Mouse (Mus musculus) embryo, embryonic 11 days (tissue): ENCODE results near the gene Scg3.
"Not testable (repeated sequence)": the region's sequence is repeated elsewhere in the genome, so short reads cannot be mapped to it uniquely, and the experiment has no call there.

Experiments used
- DNase-seq: peaks from one replicate; pipeline ENCODE4 v3.0.0-alpha.2; 2015

The Scg3 gene

DNA sequence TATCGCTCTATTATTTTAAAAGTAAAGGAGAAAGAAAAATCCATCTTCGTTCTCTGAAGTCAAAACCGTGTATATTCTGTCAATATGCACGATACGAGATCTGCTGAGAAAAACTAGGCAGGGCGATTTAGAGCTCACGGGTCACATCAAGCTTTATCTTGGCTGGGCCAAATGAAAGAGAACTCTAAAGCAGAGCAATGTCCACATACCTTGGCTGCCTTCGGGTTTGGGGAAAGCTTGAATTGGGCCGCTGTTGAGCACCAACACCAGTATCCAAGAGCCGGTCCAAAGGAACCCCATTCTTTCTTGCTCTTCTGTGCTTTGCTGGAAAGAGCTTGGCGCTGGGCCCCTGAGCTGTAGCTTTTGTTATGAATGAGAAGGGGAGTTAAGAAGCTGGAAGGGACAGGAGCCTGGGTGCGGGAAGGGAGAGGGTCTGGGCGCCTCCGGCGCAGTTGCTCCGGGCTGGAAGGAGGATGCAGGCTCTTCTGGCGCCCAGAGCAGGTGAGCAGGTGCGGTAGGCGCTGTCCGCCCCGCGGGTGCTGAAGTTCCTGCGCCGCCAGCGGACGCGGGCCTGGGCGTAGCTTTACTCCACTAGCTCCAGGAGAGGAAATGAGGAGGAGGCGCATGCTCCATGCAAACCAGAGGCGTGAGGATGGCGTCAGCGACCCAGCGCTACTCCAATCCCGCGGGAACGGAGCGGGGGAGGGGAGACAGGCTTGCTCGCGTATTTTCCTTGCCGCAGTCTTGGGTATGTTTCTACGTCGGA is at the start of gene Scg3:
TSS of gene Scg3 (minus strand) at position 631 of the 766 bp plus-strand sequence.
- DNase-seq: peak; percentile 94

DNA sequence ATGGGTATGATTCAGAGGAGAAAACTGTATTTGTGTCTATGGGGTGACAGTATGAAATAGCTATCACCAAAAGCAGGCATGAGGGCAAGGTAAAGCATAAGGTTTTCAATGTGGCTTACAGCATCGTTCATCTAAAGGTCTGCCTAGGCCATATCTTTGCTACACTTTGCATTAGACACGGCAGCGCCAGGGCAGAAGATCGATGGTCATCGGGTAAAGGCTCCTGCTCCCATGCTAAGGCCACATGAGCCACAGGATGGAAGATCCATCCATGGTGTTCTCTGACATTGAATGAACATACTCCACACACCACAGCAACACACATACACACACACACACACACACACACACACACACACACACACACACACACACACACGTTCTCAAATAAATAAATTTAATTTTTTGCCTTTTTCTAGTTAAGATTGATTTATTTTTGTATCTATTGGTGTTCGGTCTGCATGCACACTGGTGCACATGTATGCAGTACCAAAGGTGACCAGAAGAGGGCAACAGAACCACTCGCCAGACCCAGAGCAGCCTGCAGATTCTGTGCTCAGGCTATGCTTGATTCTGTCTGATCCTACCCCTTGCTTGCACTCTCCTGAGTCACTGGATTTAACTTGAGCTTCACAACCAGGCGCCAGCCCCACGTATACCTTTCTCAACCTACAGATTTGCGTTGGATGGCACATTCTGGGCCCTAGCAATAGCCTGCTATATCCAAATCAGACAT is 36.3 kb upstream of the Scg3 start:
- DNase-seq: peak; percentile 77

DNA sequence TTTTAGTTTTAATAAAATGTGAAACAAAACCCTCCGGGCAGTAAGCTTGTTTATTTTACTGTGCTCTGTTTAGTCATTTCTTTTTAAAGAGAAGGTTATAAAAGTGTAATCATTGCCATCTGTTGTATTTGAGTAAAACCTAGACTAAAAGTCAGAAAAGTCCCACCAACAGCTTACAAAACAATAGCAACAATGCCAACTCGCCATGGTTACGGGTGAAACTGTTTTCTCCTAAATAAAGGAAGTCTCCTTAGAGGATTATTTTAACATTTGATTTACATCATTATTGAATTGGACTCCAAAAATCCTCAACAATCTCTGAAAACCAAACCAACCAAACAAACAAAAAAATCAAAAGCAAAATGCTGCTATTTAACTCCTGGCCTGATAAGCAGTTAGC is 35.6 kb upstream of the Scg3 start:
- DNase-seq: peak; percentile 3

DNA sequence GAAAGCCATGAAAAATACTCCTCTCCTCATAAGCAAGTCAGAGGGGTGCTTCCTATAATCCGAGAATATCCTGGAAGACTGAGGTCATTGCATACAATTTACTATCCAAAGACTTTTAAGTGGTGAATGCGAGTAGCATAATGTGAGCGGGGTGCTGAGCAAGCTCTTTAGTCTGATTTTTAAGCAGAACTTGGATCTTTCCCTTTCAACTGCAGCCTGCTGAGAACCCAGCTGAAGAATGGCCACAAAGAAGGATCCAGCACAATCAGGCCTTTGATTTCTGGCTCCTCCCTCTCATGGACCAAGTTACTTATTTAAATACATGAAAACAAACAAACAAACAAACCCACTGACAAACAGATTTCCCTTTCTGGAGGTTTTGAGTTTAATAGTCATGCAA is 916 bp upstream of the Scg3 start:
- DNase-seq: no peak

DNA sequence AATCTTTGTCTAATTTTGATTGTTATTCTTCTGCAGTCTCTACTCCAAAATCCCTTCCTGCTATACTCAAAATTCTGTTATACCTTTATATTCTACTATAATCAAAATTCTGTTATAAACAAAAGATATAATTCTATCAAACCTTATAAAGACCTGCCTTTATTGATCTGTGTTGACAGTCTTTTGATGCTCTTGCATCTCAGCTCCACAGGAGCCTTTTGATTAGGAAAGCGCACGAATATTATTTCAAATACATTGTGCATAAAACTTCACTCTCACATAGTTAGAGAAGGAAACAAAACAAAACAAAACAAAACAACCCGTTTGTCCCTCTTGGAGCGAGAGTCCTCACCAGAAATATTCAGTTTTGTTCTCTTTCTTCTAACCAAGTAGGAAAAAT is 436 bp upstream of the Scg3 start:
- no peak for DNase-seq

DNA sequence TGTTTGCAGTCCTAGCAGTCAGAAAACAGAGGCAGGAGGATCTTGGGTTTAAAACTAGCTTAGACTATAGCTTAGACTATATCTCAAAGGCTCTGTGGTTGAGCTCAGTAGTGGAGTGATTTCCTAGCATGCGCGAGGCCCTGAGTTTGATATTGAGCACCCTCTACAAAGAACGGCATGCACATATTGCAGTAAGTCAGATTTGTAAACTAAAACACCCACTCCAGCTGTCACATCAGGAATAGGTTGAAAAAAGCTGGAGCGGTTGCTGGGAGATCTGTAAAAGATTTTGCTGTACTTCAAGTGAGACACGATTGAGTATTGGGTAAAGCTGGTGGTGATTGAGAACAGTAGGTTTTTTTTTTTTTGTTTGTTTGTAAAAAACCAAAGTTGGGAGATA is 3.2 kb downstream of the Scg3 start:
- no peak for DNase-seq

DNA sequence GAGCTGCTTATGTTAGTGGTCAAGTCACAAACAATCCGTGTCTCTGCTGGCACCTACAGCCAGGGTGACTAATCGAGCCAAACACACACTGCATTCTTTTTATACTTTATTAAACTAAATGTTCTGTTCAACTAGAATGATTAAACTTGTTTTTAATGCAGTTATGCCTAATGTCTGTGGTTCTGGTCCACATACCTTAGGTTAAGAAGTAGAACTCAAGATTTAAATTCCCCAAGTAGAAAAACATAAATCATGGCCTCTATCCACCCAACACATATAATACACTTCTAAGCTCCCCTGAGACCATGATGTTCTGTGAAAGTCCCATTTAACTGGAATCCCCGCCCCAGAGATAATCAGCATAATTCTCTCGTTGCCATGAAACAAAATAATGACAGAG is 4.2 kb downstream of the Scg3 start:
- DNase-seq: no peak

DNA sequence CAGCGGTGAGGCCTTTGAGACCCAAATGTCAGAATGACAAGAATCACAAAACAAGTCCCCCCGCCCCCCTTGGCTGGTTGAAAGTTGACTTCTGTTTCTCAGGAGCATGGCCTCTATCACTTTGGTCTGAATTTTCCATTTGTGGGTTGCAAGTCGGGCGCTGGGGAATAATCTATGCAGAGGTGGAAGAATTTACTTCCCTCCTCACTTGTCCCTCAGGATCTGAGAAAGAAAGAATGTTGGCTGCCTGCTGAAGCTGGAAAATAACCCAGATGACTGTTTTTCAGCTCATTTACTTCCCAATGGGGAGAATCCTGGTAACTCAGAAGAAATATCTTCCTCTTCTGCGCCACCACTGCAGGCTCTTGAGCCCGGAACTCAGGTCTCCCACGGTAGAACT is 5.5 kb downstream of the Scg3 start:
- DNase-seq: no peak

DNA sequence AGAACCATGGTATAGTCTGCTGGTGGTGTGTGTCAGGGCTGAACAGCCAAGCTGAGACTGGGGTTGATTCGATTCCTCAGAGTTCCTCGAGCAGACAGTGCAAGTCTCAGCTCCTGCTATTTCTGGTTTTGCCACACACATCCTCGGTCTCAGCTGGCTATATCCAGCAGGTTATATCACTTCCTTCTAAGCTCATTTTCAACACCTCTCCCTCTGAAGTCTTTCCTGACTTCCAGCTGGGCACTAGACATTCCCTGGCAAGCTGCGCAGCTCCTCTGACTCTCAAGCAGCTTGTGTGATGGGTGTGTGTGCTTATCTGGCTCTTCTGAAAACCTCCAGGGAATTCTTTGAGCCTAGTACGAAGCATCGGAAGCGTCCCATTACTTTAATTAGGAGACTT is 7.6 kb downstream of the Scg3 start:
- no peak for DNase-seq

DNA sequence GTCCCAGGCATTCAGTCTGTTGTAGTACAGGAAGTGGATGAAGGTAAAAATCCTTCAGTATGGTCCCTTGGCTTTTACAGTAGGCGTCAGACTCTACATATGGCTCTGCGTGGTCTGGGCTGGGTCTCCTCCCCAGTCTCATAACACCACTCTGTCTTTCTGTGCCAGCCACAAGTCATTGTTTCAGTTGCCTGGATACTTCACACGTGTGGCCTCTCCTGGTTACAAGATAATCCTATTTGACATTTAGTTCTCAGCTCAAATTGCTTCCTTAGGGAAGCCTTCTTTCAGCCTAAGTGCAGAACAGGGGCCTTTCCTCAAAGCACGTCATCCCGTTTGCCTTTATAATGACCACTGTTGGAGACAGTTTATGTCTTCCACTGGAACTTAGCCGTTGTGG is 11.1 kb downstream of the Scg3 start:
- no peak for DNase-seq

DNA sequence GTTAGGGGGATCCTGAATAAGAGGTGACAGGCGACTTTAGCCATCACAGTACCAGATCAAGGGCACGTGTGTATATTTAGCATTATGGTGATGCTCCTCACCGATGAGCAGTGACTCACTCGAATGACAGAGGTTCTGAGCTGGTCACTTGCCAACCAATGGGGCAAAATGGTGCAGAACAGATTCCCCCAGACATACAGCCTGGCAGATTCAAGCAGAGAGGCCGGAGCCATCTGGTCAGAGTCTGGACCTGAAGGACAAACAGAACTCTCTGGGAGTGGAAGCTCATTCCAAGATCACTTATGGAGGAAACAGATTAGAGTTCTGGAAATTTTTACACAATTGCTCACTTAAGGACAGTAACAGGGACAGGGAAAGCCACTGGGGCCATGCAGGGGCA is 17.2 kb downstream of the Scg3 start:
- DNase-seq: no peak

DNA sequence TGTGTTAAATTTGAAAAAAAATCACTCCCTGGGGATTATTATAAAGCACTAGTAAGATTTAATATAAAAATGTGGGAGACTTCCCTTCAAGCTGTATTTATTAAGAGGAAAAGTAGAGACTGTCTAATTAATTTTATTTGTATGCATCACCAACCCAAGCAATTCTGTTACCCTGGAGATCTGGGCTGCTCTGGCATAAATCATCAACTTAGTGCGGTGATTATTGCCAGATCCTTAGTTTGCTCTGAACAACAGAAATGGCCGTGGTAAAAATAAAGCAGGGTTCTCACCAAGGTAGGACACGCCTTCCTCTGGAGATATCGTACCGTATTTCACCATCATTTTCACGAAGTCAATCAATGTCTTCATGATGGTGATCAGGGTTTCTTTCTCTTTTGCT is 18.5 kb downstream of the Scg3 start:
- DNase-seq: no peak

DNA sequence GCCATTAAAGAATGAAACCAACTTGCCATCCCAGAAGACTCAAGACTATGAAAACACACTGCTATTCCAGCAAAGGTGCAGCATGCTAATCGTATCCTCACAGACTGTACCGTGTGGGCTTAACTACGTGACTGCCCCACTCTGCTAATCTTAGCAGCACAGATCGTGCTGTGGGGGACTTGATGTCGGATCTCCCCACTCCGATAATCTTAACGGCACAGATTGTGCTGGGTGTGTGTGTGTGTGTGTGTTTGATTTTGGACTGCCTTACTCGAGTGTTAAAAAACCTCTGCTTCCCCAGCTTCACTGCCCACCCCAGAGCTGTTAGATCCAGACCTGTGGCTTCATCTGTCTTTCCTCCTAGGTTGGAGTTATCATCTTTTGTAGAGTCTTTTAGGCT is 22.9 kb downstream of the Scg3 start:
- no peak for DNase-seq

DNA sequence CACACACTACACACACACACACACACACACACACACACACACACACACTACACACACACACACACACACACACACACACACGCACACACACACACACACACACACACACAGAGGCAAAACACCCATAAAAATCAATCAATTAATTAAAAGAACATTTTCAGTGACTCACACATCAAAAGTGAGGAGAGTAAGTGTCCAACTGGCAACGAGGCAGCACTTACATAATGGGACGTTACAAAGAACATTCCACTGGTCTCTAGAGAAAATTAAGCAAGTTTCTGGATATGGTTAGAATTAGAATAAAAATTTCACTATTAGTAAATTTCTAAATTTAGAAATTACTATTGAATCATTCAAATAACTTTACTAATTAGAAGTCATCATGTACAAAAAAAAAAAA is 27.4 kb downstream of the Scg3 start:
- DNase-seq: not testable (repeated sequence)

DNA sequence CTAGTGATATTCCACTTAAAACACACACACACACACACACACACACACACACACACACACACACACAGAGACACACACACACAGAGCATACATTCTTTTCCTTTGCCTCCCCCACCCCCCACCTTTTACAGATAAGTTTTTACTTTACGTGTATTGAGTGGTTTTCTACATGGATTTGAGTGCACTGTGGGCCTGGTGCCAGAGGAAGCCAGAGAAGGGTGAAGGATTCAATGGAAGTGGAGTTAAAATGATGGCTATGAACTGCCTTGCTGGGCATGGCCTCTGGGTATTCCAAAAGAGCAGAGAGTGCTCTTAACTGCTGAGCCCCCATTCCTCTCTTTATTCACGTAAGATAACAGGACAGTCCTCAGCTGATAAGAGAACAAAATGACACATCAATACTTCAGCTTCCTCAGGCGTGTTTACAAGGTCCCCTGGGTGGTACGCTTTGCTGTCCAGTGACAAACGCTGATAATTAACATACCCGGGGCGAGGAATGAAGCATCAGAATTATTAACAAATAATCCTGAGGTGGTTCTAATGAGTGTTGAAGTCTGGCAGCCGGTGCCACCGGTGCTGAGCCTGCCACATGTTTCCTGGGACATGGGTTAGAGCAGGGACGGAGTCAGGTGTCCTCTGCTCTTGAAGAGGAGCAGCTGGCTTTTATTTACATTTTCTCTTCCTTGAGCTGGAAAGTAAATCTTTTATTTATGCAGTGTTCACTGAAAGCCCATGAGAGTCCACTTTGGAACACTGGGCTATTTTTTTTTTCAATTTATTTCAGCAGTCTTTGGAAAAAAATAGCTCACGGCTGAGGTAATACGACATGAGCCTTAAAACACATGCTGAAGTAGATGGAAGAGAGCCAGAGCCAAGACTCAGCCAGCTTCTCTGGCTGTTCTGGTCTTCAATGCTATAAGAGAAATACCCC is 29.6 kb downstream of the Scg3 start:
- no peak for DNase-seq

DNA sequence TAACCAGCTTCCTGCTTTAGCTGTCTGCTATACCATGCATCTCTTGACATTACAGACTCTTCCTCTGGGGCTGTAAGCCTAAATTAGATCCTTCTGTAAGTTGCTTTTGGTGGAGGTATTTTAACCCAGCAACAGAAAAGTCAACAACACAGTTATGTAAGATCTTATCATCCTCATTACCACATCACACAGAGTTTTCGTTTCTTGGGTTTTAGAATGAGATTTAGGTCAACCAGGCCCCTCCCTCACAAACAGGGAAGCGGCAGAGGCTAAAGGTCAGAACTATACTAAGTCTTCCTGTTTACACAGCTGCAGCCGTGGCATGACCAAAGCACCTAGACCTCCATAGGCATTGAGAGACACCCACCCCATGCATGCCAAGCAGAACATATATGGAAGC is 38.5 kb downstream of the Scg3 start:
- DNase-seq: peak; percentile 42

DNA sequence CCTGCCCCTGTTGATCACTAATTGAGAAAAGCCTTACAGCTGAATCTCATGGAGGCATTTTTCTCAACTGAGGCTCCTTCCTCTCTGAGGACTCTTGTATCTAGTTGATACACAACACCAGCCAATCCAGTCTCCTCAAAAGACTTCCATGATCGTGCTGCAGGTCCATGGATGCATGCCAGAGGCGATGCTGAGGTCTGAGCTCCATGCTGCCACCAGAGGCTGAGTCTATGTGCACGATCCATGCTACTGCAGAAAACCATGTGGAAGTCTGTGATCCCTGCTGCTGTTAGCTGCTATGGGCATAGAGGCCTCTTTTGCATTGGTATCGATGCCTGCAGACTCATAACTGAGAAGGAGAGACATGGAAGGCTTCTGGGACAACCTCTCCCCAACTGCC is 49.6 kb downstream of the Scg3 start:
- no peak for DNase-seq

DNA sequence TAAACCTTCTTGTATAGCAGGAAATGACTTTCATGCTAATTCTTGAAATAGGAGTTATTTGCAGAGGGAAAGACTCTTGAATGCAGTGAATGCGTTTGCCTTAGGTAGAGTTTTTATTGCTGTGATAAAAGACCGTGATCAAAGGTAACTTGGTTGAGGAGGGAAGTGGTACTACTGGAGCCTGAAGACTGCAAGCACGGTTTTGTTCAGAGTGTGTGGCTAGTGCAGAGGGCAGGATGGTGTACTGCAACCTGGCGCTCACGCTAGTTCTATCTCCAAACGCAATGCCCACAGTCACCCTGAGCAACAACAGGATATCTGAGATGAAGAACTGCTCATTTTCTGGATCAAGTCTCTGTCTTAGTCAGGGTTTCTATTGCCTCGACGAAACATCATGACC is 50.3 kb downstream of the Scg3 start:
- no peak for DNase-seq

DNA sequence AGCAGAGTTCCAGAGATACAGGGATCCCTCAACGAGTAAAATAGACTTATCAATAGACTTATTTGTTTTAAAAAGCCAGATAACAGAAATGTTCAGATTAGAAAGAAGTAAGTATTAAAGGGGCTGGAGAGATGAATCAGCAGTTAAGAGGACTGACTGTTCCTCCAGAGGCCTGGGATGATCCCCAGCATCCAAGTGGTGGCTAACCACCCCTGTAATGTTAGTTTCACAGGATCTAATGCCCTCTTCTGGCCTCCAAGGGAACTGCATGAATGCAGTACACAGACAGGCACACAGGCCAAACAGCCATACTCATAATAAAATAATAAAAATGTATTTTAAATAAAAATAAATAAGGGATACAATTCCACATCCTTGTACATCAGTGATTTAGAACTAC is 51.0 kb downstream of the Scg3 start:
- peak; percentile 48 for DNase-seq

DNA sequence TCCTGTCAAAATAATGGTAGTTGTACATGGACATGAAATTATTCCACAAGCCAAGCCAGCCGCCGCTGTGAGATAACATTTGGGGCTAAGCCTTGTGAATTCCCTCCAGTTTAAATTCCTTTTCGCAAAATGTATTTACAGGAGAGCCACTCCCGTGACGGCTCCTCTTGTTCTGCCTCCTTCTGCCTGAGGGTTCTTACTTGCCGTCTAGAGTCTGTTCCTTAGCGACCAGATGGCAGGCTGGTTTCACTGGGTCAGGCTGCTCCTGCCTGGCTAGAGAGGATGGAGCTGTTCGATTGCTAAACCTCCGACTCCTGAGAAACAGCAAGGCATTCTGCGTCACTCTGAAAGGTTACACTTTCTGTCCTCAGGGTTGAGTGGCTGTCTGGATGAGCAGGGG is 51.7 kb downstream of the Scg3 start:
- peak; percentile 7 for DNase-seq

DNA sequence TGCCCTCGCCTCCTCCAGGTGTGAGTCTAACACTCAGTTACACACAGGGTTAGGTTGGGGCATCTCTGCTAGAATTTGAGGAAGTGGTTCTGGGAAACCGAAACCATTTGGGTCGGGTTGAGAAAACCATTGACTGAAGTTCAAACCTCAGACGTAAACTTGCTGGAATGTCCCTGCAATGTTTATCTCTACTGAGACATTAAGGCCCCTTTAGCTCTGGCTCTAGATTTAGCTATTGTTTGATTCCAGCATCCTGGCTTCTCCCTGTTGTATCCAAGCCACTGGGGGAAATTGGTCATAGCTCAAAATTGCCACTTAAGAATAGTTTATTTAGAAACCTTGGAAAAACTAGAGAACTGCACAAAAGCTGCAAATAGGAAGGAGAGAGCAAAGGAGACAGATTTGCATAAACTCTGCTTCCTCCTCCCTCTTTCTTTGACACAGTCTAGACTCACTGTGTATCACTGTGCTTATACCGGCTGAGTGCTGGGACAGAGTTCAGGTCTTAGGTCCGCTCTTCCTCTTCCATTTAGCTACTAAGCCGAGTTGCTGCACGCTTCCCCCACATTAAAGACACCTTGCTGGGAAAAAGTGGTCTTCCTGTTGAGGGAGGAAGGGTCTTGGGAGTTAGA is 52.9 kb downstream of the Scg3 start:
- DNase-seq: no peak

DNA sequence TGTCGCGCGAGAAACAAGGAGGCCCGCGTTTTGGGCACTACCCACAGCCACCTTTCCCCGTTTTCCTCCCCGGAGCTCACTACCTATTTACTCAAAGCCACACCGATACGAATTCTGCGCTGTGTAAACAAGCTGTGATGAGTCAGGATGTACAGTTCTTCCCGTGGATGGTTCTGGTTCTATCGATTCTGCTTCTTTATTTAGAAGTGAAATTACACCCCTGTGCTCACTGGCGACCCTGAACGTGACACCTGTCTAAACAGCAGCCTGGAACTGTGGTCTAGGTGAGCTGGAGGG is 57.6 kb downstream of the Scg3 start:
- DNase-seq: no peak
